Mouse (Mus musculus): ENCODE measurements at regions not wholly inside any gene's neighbourhood (a gene's known extent, or its start where the extent isn't known, plus 50 kb on each side); places are given as distances from the start of the nearest gene placed in this dataset.

DNA sequence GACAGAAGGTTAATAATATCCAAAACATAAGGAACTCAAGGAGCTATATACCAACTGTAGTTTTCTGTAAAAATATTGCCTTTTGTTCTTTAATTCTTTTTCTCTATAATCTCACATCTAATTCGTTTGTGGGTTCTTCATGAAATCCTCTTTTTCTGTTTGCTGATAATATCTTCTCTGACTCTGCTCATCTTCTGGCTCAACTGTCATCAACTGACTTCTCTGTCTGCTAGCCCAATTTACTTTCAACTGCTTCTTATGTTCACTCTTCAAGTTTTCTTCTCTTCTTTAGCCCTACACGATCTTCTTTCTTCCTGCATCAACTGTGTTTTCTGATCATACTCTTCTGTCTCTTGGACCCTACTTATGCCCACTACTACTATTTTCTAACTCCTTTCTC lies 453.6 kb upstream of the Nova1 start:
- H3K4me1 ChIP-seq (ENCODE audit: control insufficient read depth, insufficient read depth, low read length) = no peaks in the 10 kb centered on the region
- H3K27ac ChIP-seq (ENCODE audit: insufficient read depth, low read length) = no peak overlapping the region
- TF ChIP-seq POLR2A (IDR thresholded peaks at IDR 0.05; ENCODE audit: low read depth, low read length) (no peak), CTCF (IDR thresholded peaks at IDR 0.05; ENCODE audit: borderline replicate concordance, insufficient read depth, low read length) (no peak)
- no peak overlapping the region for H3K4me3 ChIP-seq (ENCODE audit: insufficient read depth, low read length)

DNA sequence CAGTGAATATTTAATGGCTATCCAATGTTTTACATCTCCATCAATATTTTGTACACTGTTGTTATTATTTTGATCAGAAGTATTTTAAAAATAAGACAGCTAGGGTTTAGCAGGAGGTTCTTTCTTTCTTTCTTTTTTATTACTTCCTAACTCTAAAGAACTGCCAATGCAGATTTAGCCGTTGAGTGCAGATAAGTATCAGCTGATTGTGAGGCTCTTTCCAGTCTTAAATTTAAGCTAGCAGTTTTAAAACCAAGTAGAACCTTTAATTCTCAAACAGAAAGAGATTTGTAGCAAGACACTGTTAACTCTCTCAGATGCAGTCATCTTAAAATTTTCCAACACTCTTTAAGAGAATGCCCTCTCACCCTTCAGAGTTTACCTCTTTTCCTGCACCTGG lies 445.4 kb upstream of the Nova1 start:
- Histone ChIP-seq H3K4me1 (ENCODE audit: control insufficient read depth, insufficient read depth, low read length) (no peaks in the 10 kb centered on the region), H3K4me3 (ENCODE audit: insufficient read depth, low read length) (no peak overlapping the region), H3K27ac (ENCODE audit: insufficient read depth, low read length) (no peak overlapping the region)
- TF ChIP-seq POLR2A (IDR thresholded peaks at IDR 0.05; ENCODE audit: low read depth, low read length) = no peak
- TF ChIP-seq CTCF (IDR thresholded peaks at IDR 0.05; ENCODE audit: borderline replicate concordance, insufficient read depth, low read length) = no peak

DNA sequence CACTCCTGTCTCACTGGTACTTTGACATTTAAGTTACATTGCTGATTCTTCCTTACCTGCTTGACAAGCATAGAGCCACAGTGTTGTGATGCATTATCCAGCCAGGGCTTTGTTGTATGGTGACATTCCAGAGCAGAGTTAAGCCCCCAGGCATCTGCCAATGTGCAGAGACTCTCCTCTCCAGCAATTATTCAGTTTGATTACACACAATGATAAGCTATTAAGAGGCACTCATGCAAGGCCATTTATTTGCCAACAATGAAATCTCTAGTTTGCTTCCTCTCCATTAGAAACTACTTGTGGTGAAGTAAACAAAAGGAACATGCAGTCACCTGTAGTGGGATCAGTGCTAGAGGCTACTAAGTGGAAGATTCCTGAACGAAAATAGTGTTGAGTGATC lies 444.7 kb upstream of the Nova1 start:
- Histone ChIP-seq H3K27ac (ENCODE audit: insufficient read depth, low read length) (no peak overlapping the region), H3K4me3 (ENCODE audit: insufficient read depth, low read length) (no peak overlapping the region), H3K4me1 (ENCODE audit: control insufficient read depth, insufficient read depth, low read length) (no peaks in the 10 kb centered on the region)
- no peak for TF ChIP-seq CTCF (IDR thresholded peaks at IDR 0.05; ENCODE audit: borderline replicate concordance, insufficient read depth, low read length)
- TF ChIP-seq POLR2A (IDR thresholded peaks at IDR 0.05; ENCODE audit: low read depth, low read length) = no peak

DNA sequence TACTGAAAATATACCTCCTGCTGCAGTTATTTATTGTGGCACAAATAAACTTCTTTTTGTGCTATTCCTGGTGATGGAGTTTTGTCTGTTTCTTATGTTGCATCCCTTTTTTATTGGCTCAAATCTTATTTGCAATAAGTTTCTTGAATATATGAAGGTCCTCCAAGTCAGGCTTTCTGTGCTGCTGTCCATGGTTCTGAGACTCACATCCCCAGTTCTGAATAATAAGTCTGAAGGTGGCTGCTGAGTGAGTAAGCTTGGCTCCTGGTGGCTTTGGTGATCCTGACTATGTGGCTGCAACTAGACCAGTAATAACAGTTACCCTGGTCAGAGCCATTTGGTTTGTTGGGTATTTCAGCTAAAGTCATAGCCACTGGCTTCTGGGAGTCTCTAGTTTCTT lies 433.6 kb upstream of the Nova1 start:
- Histone ChIP-seq H3K4me1 (ENCODE audit: control insufficient read depth, insufficient read depth, low read length) (no peaks in the 10 kb centered on the region), H3K27ac (ENCODE audit: insufficient read depth, low read length) (no peak overlapping the region), H3K4me3 (ENCODE audit: insufficient read depth, low read length) (no peak overlapping the region)
- TF ChIP-seq POLR2A (IDR thresholded peaks at IDR 0.05; ENCODE audit: low read depth, low read length) (no peak), CTCF (IDR thresholded peaks at IDR 0.05; ENCODE audit: borderline replicate concordance, insufficient read depth, low read length) (no peak)

DNA sequence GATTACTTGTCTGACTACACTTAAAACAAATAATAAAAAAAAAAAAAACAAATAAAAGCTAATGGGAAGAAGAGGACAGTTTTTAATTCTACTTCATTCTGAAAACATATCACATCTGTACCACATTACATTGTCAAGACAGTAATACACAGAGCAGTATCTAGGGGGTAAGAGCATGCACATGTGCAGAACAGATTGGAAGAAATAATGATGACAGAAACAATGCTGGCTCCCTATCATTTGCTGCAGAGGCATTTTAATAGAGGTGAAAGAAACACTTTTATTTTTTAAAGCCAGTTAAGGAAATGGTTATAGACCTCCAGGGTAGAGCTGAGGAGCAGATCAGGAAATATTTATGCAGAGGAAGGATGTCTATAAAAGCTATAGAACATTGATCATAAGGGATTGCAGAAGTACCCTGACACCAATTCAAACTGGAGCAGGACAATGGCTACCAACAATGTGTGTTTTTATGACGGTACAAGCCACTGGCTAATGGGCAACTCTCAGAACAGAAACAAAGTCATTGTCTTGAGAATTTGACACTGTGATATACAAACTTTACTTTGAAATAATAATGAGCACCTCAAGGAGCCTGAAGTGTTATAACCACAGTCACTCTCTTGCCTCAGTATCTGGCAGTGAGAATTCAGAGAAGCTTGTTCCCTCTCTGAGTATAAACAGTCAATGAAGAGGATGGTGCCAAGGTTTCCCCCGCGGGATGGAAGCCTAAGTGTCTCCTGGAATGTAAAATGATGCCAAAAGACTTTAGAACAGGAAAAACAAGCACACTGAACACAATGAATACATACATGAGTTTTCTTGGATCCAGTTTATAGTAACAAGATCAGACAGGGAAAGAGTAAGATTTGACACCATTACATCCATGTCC lies 425.1 kb upstream of the Nova1 start:
- no peak overlapping the region for H3K27ac ChIP-seq (ENCODE audit: insufficient read depth, low read length)
- TF ChIP-seq POLR2A (IDR thresholded peaks at IDR 0.05; ENCODE audit: low read depth, low read length) (no peak), CTCF (IDR thresholded peaks at IDR 0.05; ENCODE audit: borderline replicate concordance, insufficient read depth, low read length) (no peak)
- no peak overlapping the region for H3K4me3 ChIP-seq (ENCODE audit: insufficient read depth, low read length)
- no peaks in the 10 kb centered on the region for H3K4me1 ChIP-seq (ENCODE audit: control insufficient read depth, insufficient read depth, low read length)

DNA sequence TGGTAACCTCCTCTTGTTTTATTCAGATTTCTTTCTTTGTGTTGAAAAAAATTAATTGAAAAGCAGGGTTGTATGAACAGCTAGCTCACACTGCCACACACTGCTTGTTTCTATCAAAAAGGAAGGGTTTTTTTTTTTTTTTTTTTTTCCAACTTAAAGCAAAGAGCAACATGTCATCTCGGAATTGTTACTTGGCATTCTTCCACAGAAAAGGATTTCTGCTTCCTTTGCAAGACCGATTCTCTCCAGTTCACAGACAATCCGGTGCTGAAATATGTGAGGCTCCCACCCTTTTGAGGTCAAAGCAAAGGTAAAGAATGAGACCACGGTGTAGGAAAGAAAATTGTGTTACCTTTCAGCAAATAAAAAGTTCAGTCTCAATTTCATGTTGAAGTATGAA lies 401.3 kb upstream of the Nova1 start:
- H3K4me1 ChIP-seq (ENCODE audit: control insufficient read depth, insufficient read depth, low read length) = no peaks in the 10 kb centered on the region
- no peak overlapping the region for H3K27ac ChIP-seq (ENCODE audit: insufficient read depth, low read length)
- no peak overlapping the region for H3K4me3 ChIP-seq (ENCODE audit: insufficient read depth, low read length)
- no peak for TF ChIP-seq CTCF (IDR thresholded peaks at IDR 0.05; ENCODE audit: borderline replicate concordance, insufficient read depth, low read length)
- TF ChIP-seq POLR2A (IDR thresholded peaks at IDR 0.05; ENCODE audit: low read depth, low read length) = no peak

DNA sequence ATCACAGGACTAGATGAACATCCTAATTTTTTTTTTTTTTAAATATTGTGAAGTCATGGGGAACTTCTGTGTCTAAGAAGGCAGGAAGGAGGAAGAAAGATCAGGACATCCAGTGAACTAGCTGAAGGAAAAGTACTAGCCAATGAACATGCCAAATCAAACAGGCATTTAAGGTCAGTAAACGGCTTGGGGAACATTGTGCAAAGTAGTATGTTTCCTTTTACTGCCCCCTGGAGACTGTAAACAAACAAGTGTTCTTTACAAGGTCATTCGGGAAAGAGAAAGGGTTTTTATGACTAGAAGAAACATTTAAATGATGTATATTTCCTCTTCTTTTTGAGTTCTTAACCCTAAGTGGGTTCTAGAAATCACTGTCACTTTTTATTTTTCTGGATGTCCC lies 400.6 kb upstream of the Nova1 start:
- H3K4me1 ChIP-seq (ENCODE audit: control insufficient read depth, insufficient read depth, low read length) = no peaks in the 10 kb centered on the region
- no peak overlapping the region for H3K27ac ChIP-seq (ENCODE audit: insufficient read depth, low read length)
- H3K4me3 ChIP-seq (ENCODE audit: insufficient read depth, low read length) = no peak overlapping the region
- no peak for TF ChIP-seq POLR2A (IDR thresholded peaks at IDR 0.05; ENCODE audit: low read depth, low read length)
- no peak for TF ChIP-seq CTCF (IDR thresholded peaks at IDR 0.05; ENCODE audit: borderline replicate concordance, insufficient read depth, low read length)

DNA sequence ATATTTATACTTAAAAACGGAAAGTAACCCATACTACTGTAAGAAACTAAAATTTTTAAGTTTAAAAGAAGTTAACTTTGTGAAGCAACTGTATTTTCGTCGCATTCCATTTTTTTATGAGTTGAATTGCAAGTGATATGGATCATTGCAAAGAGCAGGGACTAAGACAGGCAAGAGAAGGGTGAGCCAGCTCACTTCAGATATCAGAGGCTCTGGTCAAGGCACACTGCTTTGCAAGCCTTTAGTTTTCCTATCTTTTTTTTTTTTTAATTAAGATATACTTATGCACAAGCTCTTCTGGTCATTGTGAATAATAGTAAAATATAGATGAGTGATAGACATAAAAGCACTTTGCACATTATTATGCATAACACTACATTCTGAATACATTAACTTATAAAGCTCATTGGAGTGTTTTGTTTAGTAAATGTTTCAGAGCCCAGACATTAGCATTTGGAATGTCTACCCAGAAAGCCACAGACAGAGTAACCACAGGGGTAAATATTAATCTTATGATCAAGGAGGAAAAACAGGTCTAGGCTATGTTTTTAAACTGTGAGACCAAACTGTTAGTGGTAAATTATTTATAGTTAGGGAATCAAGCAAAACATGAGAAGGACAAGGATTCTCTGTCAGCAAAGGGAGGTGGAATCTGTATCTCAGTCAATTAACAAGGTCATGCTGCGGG lies 392.8 kb upstream of the Nova1 start:
- H3K27ac ChIP-seq (ENCODE audit: insufficient read depth, low read length) = no peak overlapping the region
- no peak overlapping the region for H3K4me3 ChIP-seq (ENCODE audit: insufficient read depth, low read length)
- no peaks in the 10 kb centered on the region for H3K4me1 ChIP-seq (ENCODE audit: control insufficient read depth, insufficient read depth, low read length)
- TF ChIP-seq POLR2A (IDR thresholded peaks at IDR 0.05; ENCODE audit: low read depth, low read length) (no peak), CTCF (IDR thresholded peaks at IDR 0.05; ENCODE audit: borderline replicate concordance, insufficient read depth, low read length) (no peak)

DNA sequence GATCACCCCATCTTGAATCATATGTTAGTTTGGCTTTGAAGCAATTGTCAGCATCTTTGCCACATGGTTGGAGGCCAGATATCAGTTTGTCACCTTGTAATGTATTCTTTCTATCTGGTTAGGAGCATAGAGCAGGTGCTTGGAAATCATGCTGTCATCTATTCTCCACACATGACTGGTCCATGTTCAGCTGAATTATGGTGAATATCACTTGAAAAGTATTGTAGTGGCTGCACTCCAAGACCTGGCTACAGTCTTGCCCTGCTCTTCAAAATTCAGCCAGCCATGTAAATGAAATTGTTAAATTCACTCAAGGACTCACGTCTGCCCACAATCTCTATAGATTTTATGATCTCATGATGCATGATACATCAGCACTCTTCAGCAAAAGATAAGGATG lies 384.2 kb upstream of the Nova1 start:
- no peak overlapping the region for H3K4me3 ChIP-seq (ENCODE audit: insufficient read depth, low read length)
- no peak overlapping the region for H3K27ac ChIP-seq (ENCODE audit: insufficient read depth, low read length)
- H3K4me1 ChIP-seq (ENCODE audit: control insufficient read depth, insufficient read depth, low read length) = no peaks in the 10 kb centered on the region
- TF ChIP-seq POLR2A (IDR thresholded peaks at IDR 0.05; ENCODE audit: low read depth, low read length) (no peak), CTCF (IDR thresholded peaks at IDR 0.05; ENCODE audit: borderline replicate concordance, insufficient read depth, low read length) (no peak)

DNA sequence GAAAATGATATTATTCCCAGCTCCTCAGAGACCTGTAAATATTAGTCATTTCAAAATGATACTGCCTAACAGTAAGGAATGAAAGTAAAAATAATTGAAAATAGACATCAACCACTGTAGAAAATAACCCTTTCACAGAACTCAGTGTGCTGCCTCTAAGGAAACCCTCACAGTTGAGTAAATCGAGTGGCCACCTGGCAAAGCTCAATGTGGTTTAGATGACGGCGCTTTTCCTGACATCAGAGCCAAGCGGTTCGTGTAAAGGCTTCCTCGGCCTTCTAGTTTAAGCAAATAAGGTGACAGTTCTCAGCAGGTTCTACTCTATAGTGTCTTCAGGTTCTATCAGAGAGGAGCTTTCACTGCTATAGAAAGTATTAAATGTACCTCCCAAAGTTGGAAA lies 379.9 kb upstream of the Nova1 start:
- Histone ChIP-seq H3K4me3 (ENCODE audit: insufficient read depth, low read length) (no peak overlapping the region), H3K4me1 (ENCODE audit: control insufficient read depth, insufficient read depth, low read length) (no peaks in the 10 kb centered on the region), H3K27ac (ENCODE audit: insufficient read depth, low read length) (no peak overlapping the region)
- TF ChIP-seq POLR2A (IDR thresholded peaks at IDR 0.05; ENCODE audit: low read depth, low read length) (no peak), CTCF (IDR thresholded peaks at IDR 0.05; ENCODE audit: borderline replicate concordance, insufficient read depth, low read length) (no peak)
